Mouse (Mus musculus): ENCODE data around the gene Tgm4. TPM values are rescaled to one million over a fixed set of nuclear protein-coding genes. Genes with fewer than 3 reads are reported as not detected.
A peak's percentile ranks its signal among the peaks of the same experiment; 100 is the strongest.

Gene Tgm4
- polyA plus RNA-seq (2014; fragmentation: Nextera tagmentation; extraction: Ambion mirVana) = 0.41 and 0.43 TPM in 2 replicates

DNA sequence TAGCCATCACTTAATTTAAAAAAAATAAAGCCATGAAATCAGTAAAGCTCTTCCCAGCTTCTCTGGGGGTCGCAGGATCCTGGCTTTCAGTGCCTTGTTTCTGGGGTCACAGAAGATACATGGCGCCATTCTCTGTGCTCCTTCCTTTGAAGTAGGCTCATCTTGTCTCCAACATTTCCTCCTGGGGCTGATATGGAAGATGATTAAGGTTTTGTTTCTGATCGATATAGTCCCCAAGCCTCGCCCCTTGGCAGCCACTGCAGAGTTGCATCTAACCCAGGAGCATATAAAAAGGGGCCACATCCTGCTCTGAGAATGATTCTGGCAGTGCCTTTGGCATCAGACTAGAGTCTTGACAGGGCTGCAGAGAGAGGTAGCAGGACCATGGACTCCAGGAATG lies at the start of gene Tgm4:
Tgm4 (plus strand) TSS at position 301 of the 400 bp plus-strand sequence.
- no peak within 1 kb of the TSS for H3K27ac ChIP-seq (replicated peaks; ENCODE audit: low read depth, low read length)
- ATAC-seq (ENCODE audit: insufficient number of reproducible peaks, low FRiP score, low TSS enrichment, low read depth) (no peak), DNase-seq (ENCODE audit: low spot score) (no peak)
- H3K9ac ChIP-seq (ENCODE audit: low read length) = no peak within 1 kb of the TSS
- no peak within 1 kb of the TSS for H3K4me3 ChIP-seq (ENCODE audit: low read depth, low read length)
- H3K9me3 ChIP-seq (ENCODE audit: control insufficient read depth, low read length) = no peaks in the 10 kb centered on the region
- peaks cover 3% of the 10 kb centered on the region; the same call in 1 of the 2 replicates for H3K4me1 ChIP-seq (ENCODE audit: control insufficient read depth, insufficient read depth, low read length)
- H3K27me3 ChIP-seq (ENCODE audit: control insufficient read depth, insufficient read depth, low read length) = no peaks in the 10 kb centered on the region
- 84% methylated on average over 4 of the region's 4 CpGs for WGBS
- H3K36me3 ChIP-seq (ENCODE audit: control insufficient read depth, insufficient read depth, low read length) = no peaks in the 10 kb centered on the region
- H3K4me2 ChIP-seq (ENCODE audit: low read depth, severe bottlenecking) = no peak within 1 kb of the TSS

DNA sequence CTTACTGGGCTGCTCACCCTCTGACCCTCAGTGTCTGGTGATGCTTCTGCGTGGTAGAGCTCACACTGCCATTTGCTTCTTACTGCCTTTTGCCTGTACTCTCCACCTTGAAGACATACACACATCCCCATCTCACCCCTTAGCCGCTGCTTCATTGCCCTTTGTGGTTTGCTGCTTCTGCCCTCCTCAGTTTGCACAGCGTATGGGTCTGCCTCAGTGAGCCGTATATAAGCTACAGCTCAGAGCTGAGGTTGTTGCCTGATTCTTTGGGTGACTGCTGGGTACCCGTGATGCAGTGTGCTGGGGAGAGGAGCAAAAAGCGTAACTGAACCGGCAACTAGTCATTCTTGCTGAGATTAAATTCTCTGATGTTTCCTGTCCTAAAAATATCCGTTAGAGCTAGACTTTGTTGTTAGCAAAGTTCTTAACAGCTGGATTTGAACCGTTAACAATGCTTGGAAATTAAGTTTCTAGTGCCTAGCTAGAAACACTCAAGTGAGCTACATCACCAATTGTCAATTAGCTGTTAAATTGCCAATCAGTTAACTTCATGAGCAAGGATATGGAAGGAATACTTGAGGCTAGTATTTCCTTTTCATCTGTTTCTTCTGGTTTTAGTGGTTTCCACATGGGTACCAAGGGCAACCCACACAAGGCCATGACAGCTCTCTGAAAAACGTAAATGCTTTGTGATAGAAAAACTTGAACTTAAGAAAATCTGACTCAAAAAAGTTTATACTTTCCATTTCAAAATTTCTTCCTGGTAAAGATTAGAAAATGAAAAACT lies 35.9 kb upstream of the Tgm4 start:
- 94% methylated on average over 10 of the region's 10 CpGs for WGBS
- no peak for ATAC-seq (ENCODE audit: insufficient number of reproducible peaks, low FRiP score, low TSS enrichment, low read depth)
- no peaks in the 10 kb centered on the region for H3K27me3 ChIP-seq (ENCODE audit: control insufficient read depth, insufficient read depth, low read length)

DNA sequence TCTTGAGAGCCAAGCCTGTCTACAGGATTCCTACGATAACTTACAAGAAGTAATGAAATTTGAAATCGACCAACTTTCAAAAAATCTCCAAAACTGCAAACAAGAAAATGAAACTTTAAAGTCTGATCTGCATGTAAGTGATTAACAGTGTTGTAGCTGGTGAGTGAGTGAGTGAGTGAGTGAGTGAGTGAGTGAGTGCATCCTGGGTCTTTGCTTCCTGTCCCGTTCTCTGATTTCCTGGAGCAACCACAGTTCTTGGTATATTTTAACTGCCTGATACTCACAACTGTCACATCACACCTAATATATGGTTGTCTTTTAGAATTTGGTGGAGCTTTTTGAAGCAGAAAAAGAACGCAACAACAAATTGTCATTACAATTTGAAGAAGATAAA lies 35.3 kb upstream of the Tgm4 start:
- Histone ChIP-seq H3K27ac (replicated peaks; ENCODE audit: low read depth, low read length) (no peak overlapping the region), H3K27me3 (ENCODE audit: control insufficient read depth, insufficient read depth, low read length) (no peaks in the 10 kb centered on the region), H3K9ac (ENCODE audit: low read length) (no peak overlapping the region), H3K4me2 (ENCODE audit: low read depth, severe bottlenecking) (no peak overlapping the region), H3K4me3 (ENCODE audit: low read depth, low read length) (no peak overlapping the region), H3K9me3 (ENCODE audit: control insufficient read depth, low read length) (no peaks in the 10 kb centered on the region), H3K36me3 (ENCODE audit: control insufficient read depth, insufficient read depth, low read length) (peaks cover 22% of the 10 kb centered on the region), H3K4me1 (ENCODE audit: control insufficient read depth, insufficient read depth, low read length) (no peaks in the 10 kb centered on the region)
- ATAC-seq (ENCODE audit: insufficient number of reproducible peaks, low FRiP score, low TSS enrichment, low read depth) (no peak), DNase-seq (ENCODE audit: low spot score) (no peak)
- WGBS = 95% methylated on average over 4 of the region's 4 CpGs

More for the DNA sequence above, 35.9 kb upstream of the Tgm4 start:
- Histone ChIP-seq H3K4me1 (ENCODE audit: control insufficient read depth, insufficient read depth, low read length) (no peaks in the 10 kb centered on the region), H3K9me3 (ENCODE audit: control insufficient read depth, low read length) (no peaks in the 10 kb centered on the region), H3K9ac (ENCODE audit: low read length) (no peak overlapping the region), H3K4me2 (ENCODE audit: low read depth, severe bottlenecking) (no peak overlapping the region), H3K4me3 (ENCODE audit: low read depth, low read length) (no peak overlapping the region), H3K27ac (replicated peaks; ENCODE audit: low read depth, low read length) (no peak overlapping the region), H3K36me3 (ENCODE audit: control insufficient read depth, insufficient read depth, low read length) (peaks cover 19% of the 10 kb centered on the region)
- no peak for DNase-seq (ENCODE audit: low spot score)

DNA sequence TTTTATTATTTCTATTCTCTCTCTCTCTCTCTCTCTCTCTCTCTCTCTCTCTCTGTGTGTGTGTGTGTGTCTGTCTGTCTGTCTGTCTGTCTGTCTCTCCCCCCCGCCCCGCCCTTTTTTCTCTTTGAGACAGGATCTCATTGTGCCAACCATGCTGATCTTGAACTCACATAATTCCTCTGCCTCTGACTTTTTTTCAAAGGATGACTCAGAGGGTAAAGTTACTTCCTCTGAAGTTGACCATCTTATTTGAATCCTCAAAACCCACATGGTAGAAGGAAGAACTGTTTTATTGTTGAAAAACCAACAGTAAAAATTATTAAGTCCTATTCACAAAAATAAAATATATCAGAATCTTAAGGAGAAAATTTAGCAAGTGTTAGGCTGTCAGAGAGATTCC lies 29.8 kb upstream of the Tgm4 start:
- WGBS = 91% methylated on average over 2 of the region's 2 CpGs
- DNase-seq (ENCODE audit: low spot score) (no peak), ATAC-seq (ENCODE audit: insufficient number of reproducible peaks, low FRiP score, low TSS enrichment, low read depth) (no peak)
- Histone ChIP-seq H3K9me3 (ENCODE audit: control insufficient read depth, low read length) (no peaks in the 10 kb centered on the region), H3K4me2 (ENCODE audit: low read depth, severe bottlenecking) (no peak overlapping the region), H3K9ac (ENCODE audit: low read length) (no peak overlapping the region), H3K36me3 (ENCODE audit: control insufficient read depth, insufficient read depth, low read length) (peaks cover 27% of the 10 kb centered on the region), H3K27me3 (ENCODE audit: control insufficient read depth, insufficient read depth, low read length) (no peaks in the 10 kb centered on the region), H3K4me3 (ENCODE audit: low read depth, low read length) (no peak overlapping the region), H3K4me1 (ENCODE audit: control insufficient read depth, insufficient read depth, low read length) (no peaks in the 10 kb centered on the region), H3K27ac (replicated peaks; ENCODE audit: low read depth, low read length) (no peak overlapping the region)

DNA sequence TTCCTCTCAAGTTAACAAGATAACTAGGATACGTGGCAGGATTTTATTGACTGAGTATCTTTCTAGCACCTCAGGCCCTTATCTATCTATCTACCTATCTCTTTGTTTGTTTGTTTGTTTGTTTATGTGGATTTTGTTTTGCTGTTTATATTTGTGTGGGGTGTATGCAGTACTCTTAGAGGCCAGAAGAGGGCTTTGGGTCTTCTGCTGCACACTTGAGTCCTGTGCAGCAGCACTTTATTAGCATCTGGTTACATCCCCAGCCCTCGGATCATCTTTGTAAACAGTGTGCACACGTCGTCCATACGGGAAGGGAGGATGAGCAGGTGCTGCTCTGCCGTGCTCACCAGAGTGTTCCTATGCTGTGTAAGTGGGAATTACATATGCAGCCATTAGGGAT lies 28.5 kb upstream of the Tgm4 start:
- 86% methylated on average over 6 of the region's 6 CpGs for WGBS
- Histone ChIP-seq H3K4me3 (ENCODE audit: low read depth, low read length) (no peak overlapping the region), H3K27ac (replicated peaks; ENCODE audit: low read depth, low read length) (no peak overlapping the region), H3K9me3 (ENCODE audit: control insufficient read depth, low read length) (no peaks in the 10 kb centered on the region), H3K36me3 (ENCODE audit: control insufficient read depth, insufficient read depth, low read length) (peaks cover 22% of the 10 kb centered on the region), H3K4me2 (ENCODE audit: low read depth, severe bottlenecking) (no peak overlapping the region), H3K27me3 (ENCODE audit: control insufficient read depth, insufficient read depth, low read length) (no peaks in the 10 kb centered on the region), H3K9ac (ENCODE audit: low read length) (no peak overlapping the region), H3K4me1 (ENCODE audit: control insufficient read depth, insufficient read depth, low read length) (no peaks in the 10 kb centered on the region)
- ATAC-seq (ENCODE audit: insufficient number of reproducible peaks, low FRiP score, low TSS enrichment, low read depth) (no peak), DNase-seq (ENCODE audit: low spot score) (no peak)

DNA sequence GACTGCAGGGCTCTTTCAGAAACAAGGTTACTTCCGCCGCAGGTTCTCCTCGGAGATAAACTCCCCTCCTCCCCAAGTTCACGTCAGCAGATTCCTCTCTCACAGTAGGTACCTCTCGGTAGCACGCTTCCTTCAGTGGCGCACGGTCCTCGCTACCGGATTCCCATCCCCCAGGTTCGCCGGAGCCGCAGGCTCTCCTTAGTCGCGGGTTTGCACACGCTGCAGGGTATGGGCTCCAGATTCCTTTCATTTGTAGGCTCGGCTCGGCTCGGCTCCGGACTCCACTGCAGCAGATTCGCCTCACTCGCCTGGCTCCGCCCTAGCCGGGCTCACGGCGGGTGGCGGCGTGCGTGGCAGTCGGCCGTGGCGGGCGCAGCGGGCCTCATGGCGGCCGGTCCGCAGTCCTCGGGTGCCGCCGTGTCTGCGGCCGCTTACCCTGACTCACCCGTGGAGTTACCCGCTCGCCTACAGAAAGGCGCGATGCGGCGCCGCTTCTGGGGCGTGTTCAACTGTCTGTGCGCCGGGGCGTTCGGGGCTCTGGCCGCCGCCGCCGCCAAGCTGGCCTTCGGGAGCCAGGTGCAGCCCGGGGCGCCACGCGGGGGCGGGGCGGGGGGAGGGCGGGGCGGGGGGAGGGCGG lies 13.4 kb upstream of the Tgm4 start, which contains the start of gene Tmem42:
Tmem42 (plus strand) TSS at position 332 of the 637 bp plus-strand sequence.
- 0% methylated on average over 57 of the region's 69 CpGs for WGBS
- peak within 1 kb of the TSS; percentile 79 for H3K27ac ChIP-seq (replicated peaks; ENCODE audit: low read depth, low read length)
- DNase-seq (ENCODE audit: low spot score) (peak; percentile 90), ATAC-seq (ENCODE audit: insufficient number of reproducible peaks, low FRiP score, low TSS enrichment, low read depth) (peak; percentile 97)
- peak within 1 kb of the TSS; percentile 49 for H3K4me2 ChIP-seq (ENCODE audit: low read depth, severe bottlenecking)
- peak within 1 kb of the TSS; percentile 59 for H3K4me3 ChIP-seq (ENCODE audit: low read depth, low read length)
- no peaks in the 10 kb centered on the region for H3K27me3 ChIP-seq (ENCODE audit: control insufficient read depth, insufficient read depth, low read length)
- peaks cover 6% of the 10 kb centered on the region; the same call in 1 of the 2 replicates for H3K36me3 ChIP-seq (ENCODE audit: control insufficient read depth, insufficient read depth, low read length)
- 0 out of 2 replicates have a peak, but pooled peaks cover 3% of the 10 kb centered on the region for H3K4me1 ChIP-seq (ENCODE audit: control insufficient read depth, insufficient read depth, low read length)
- no peaks in the 10 kb centered on the region for H3K9me3 ChIP-seq (ENCODE audit: control insufficient read depth, low read length)
- H3K9ac ChIP-seq (ENCODE audit: low read length) = peak within 1 kb of the TSS; percentile 79

DNA sequence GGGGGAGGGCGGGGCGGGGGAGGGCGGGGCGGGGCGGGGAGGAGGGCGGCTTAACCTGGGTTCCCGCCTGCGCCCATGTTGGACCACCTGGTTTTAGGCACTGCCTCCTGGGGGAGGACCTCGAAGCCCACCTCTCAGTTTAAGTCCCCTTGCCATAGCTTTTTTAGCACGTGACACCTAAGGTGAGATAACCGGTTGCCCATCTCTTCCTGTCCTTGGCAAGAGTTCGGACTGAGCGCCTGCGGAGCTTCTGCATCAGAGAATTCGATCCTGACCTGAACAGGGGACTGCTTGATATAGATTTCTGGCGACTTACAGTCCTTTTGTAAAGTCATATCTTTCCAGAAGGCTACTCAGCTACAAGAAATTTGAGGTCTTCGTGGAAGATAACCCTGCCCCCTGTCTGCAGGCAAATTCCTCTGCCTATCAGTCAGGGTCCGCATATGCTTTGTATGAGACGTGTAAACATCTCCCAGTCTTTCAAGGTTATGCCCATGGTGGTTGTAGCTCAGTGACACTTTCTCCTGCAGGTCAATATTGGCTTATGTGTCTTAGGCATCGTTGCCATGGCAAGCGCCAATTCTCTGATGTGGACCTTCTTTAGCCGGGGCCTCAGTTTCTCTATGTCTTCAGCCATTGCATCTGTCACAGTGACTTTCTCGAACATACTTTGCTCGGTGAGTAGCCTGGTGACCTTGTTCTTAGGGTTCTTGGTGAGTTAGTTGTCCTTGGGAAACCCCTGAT lies 12.7 kb upstream of the Tgm4 start:
- peak overlapping the region; percentile 49 for H3K4me2 ChIP-seq (ENCODE audit: low read depth, severe bottlenecking)
- H3K27me3 ChIP-seq (ENCODE audit: control insufficient read depth, insufficient read depth, low read length) = no peaks in the 10 kb centered on the region
- H3K9me3 ChIP-seq (ENCODE audit: control insufficient read depth, low read length) = no peaks in the 10 kb centered on the region
- 43% methylated on average over 18 of the region's 24 CpGs for WGBS
- H3K27ac ChIP-seq (replicated peaks; ENCODE audit: low read depth, low read length) = no peak overlapping the region
- ATAC-seq (ENCODE audit: insufficient number of reproducible peaks, low FRiP score, low TSS enrichment, low read depth) (no peak; the same call in 1 of the 2 replicates), DNase-seq (ENCODE audit: low spot score) (peak; percentile 66)
- H3K4me1 ChIP-seq (ENCODE audit: control insufficient read depth, insufficient read depth, low read length) = 0 out of 2 replicates have a peak, but pooled peaks cover 3% of the 10 kb centered on the region
- H3K36me3 ChIP-seq (ENCODE audit: control insufficient read depth, insufficient read depth, low read length) = peaks cover 2% of the 10 kb centered on the region; the same call in 1 of the 2 replicates
- no peak overlapping the region for H3K9ac ChIP-seq (ENCODE audit: low read length)
- H3K4me3 ChIP-seq (ENCODE audit: low read depth, low read length) = peak overlapping the region; percentile 59; the same call in 1 of the 2 replicates

DNA sequence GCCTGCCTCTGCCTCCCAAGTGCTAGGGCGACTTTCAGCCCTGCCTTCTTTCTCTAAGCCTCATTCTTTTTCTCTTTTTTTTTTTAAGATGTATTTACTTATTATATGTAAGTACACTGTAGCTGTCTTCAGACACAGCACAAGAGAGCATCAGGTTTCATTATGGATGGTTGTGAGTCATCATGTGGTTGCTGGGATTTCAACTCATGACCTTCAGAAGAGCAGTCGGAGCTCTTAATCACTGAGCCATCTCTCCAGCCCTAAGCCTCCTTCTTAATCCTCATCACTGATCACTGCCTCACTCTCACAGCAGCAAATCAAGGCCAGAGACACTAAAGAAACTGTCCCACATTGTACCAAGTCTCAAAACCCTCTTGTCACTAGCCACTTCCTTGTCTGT lies 10.3 kb upstream of the Tgm4 start:
- no peak for DNase-seq (ENCODE audit: low spot score)
- no peak overlapping the region for H3K4me2 ChIP-seq (ENCODE audit: low read depth, severe bottlenecking)
- H3K27me3 ChIP-seq (ENCODE audit: control insufficient read depth, insufficient read depth, low read length) = no peaks in the 10 kb centered on the region
- no peaks in the 10 kb centered on the region for H3K36me3 ChIP-seq (ENCODE audit: control insufficient read depth, insufficient read depth, low read length)
- H3K4me1 ChIP-seq (ENCODE audit: control insufficient read depth, insufficient read depth, low read length) = 0 out of 2 replicates have a peak, but pooled peaks cover 3% of the 10 kb centered on the region
- no peak overlapping the region for H3K27ac ChIP-seq (replicated peaks; ENCODE audit: low read depth, low read length)
- WGBS = 87% methylated on average over 2 of the region's 2 CpGs
- H3K9me3 ChIP-seq (ENCODE audit: control insufficient read depth, low read length) = no peaks in the 10 kb centered on the region
- H3K9ac ChIP-seq (ENCODE audit: low read length) = no peak overlapping the region
- H3K4me3 ChIP-seq (ENCODE audit: low read depth, low read length) = no peak overlapping the region
- no peak for ATAC-seq (ENCODE audit: insufficient number of reproducible peaks, low FRiP score, low TSS enrichment, low read depth)

Data from limb, embryonic 11.5 days (tissue).